ENCODE assay signal across 18 mouse cellular contexts in genomic region chr7:73442246-73442645, GRCm38 (mm10).
A peak's percentile ranks its signal among the peaks of the same experiment; 100 is the strongest.
DNase-seq lines count a peak whose midpoint lies in the region; ATAC-seq lines count a peak whose summit lies in the region.
"Had no signal": no experiment of that assay in that cellular context is flagged by ENCODE, and none has a peak within 500 bp of the region (broad histone marks: within the 10 kb centered on the region; RNA-seq: fewer than 3 reads in every experiment).

No protein-coding gene starts in this region.

- intact Hi-C loops in heart, postnatal 36 days (cut with DNase I) = no loop called here

- no peak for DNase-seq in heart, postnatal 36 days
- DNase-seq in kidney, adult 18-20 months = peak; percentile 53
- peak; percentile 63 to 70 for DNase-seq in kidney, postnatal 25 days
- DNase-seq: cerebellum, adult 11-12 months; cerebellum, adult 9-10 months; cerebellum, postnatal 25 days; gastrocnemius, postnatal 10 days had no signal

- peaks cover 99% of the 10 kb centered on the region for H3K36me3 ChIP-seq in heart, embryonic 14.5 days (ENCODE audit: control insufficient read depth, insufficient read depth, low read length)
- H3K36me3 ChIP-seq in kidney, embryonic 15.5 days = peaks cover 97% of the 10 kb centered on the region
- peaks cover 97% of the 10 kb centered on the region for H3K36me3 ChIP-seq in kidney, embryonic 14.5 days (ENCODE audit: control insufficient read depth, insufficient read depth, low read length)
- peaks cover 91% of the 10 kb centered on the region for H3K36me3 ChIP-seq in midbrain, embryonic 13.5 days

- H3K9ac ChIP-seq in heart, embryonic 14.5 days (ENCODE audit: low read length) = no peak overlapping the region
- H3K9ac ChIP-seq in kidney, embryonic 15.5 days = no peak overlapping the region
- H3K9ac ChIP-seq in kidney, embryonic 14.5 days (ENCODE audit: low read depth, low read length) = no peak overlapping the region
- H3K9ac ChIP-seq in midbrain, embryonic 13.5 days (replicated peaks) = no peak overlapping the region
- H3K9ac ChIP-seq: embryonic facial prominence, embryonic 12.5 days; forebrain, embryonic 15.5 days; heart, embryonic 15.5 days; hindbrain, embryonic 15.5 days had no signal

- 0 out of 2 replicates have a peak, but pooled peaks have one; percentile 33 for ATAC-seq in heart, embryonic 14.5 days (ENCODE audit: insufficient number of reproducible peaks, insufficient read depth, low FRiP score, low read depth)
- ATAC-seq in kidney, embryonic 15.5 days (replicated peaks; ENCODE audit: low FRiP score) = no peak
- ATAC-seq in kidney, embryonic 14.5 days (ENCODE audit: low FRiP score, low TSS enrichment) = no peak
- ATAC-seq in midbrain, embryonic 13.5 days = no peak
- ATAC-seq: activated CD4-positive, CD25-positive, alpha-beta regulatory T cell, adult 4 months; forebrain, embryonic 15.5 days; Patski had no signal

- H3K27me3 ChIP-seq in heart, embryonic 14.5 days (ENCODE audit: control insufficient read depth, insufficient read depth, low read length) = no peaks in the 10 kb centered on the region
- no peaks in the 10 kb centered on the region for H3K27me3 ChIP-seq in kidney, embryonic 15.5 days
- H3K27me3 ChIP-seq in kidney, embryonic 14.5 days (ENCODE audit: control insufficient read depth, insufficient read depth, low read length) = no peaks in the 10 kb centered on the region
- H3K27me3 ChIP-seq in midbrain, embryonic 13.5 days = no peaks in the 10 kb centered on the region
- H3K27me3 ChIP-seq: CH12.LX; embryonic facial prominence, embryonic 12.5 days; forebrain, embryonic 15.5 days; heart, embryonic 15.5 days; hindbrain, embryonic 15.5 days; Patski had no signal

- no peaks in the 10 kb centered on the region for H3K9me3 ChIP-seq in heart, embryonic 14.5 days (ENCODE audit: control insufficient read depth, low read length)
- H3K9me3 ChIP-seq in kidney, embryonic 15.5 days (replicated peaks) = no peaks in the 10 kb centered on the region
- H3K9me3 ChIP-seq in kidney, embryonic 14.5 days (ENCODE audit: control insufficient read depth, low read length) = no peaks in the 10 kb centered on the region
- no peaks in the 10 kb centered on the region for H3K9me3 ChIP-seq in midbrain, embryonic 13.5 days
- H3K9me3 ChIP-seq: embryonic facial prominence, embryonic 12.5 days; forebrain, embryonic 15.5 days; heart, embryonic 15.5 days; hindbrain, embryonic 15.5 days had no signal

- H3K4me2 ChIP-seq in heart, embryonic 14.5 days (ENCODE audit: low read length) = no peak overlapping the region
- H3K4me2 ChIP-seq in kidney, embryonic 15.5 days = no peak overlapping the region
- no peak overlapping the region for H3K4me2 ChIP-seq in kidney, embryonic 14.5 days (replicated peaks; ENCODE audit: low read depth, low read length)
- H3K4me2 ChIP-seq in midbrain, embryonic 13.5 days (replicated peaks) = no peak overlapping the region
- H3K4me2 ChIP-seq: embryonic facial prominence, embryonic 12.5 days; forebrain, embryonic 15.5 days; heart, embryonic 15.5 days; hindbrain, embryonic 15.5 days had no signal

- H3K4me1 ChIP-seq in heart, embryonic 14.5 days (ENCODE audit: control insufficient read depth in 2 of 2, insufficient read depth in 2 of 2, low read length in 2 of 2) = peaks cover 0 to 6% of the 10 kb centered on the region in 2 experiments; a peak in 1 of 4 replicates
- H3K4me1 ChIP-seq in kidney, embryonic 15.5 days = no peaks in the 10 kb centered on the region
- H3K4me1 ChIP-seq in kidney, embryonic 14.5 days (ENCODE audit: control insufficient read depth, insufficient read depth, low read length) = no peaks in the 10 kb centered on the region
- no peaks in the 10 kb centered on the region for H3K4me1 ChIP-seq in midbrain, embryonic 13.5 days (replicated peaks)
- H3K4me1 ChIP-seq: embryonic facial prominence, embryonic 12.5 days; forebrain, embryonic 15.5 days; hindbrain, embryonic 15.5 days had no signal

- no peak overlapping the region for H3K27ac ChIP-seq in heart, embryonic 14.5 days (replicated peaks in 1 of 2; ENCODE audit: control insufficient read depth in 1 of 2, insufficient read depth in 1 of 2, low read depth in 2 of 2, low read length in 2 of 2)
- no peak overlapping the region for H3K27ac ChIP-seq in kidney, embryonic 15.5 days
- no peak overlapping the region for H3K27ac ChIP-seq in kidney, embryonic 14.5 days (ENCODE audit: low read depth, low read length)
- H3K27ac ChIP-seq in midbrain, embryonic 13.5 days = no peak overlapping the region
- H3K27ac ChIP-seq: embryonic facial prominence, embryonic 12.5 days; forebrain, embryonic 15.5 days; heart, embryonic 15.5 days; hindbrain, embryonic 15.5 days had no signal

- 94% methylated on average over 4 of the region's 4 CpGs for WGBS in heart, embryonic 14.5 days
- WGBS in kidney, embryonic 15.5 days = 94% methylated on average over 4 of the region's 4 CpGs
- 96% methylated on average over 4 of the region's 4 CpGs for WGBS in kidney, embryonic 14.5 days
- WGBS in midbrain, embryonic 13.5 days = 97% methylated on average over 4 of the region's 4 CpGs

- no peak overlapping the region for H3K4me3 ChIP-seq in heart, embryonic 14.5 days (ENCODE audit: control insufficient read depth in 1 of 2, insufficient read depth in 1 of 2, low read depth in 1 of 2, low read length in 2 of 2)
- no peak overlapping the region for H3K4me3 ChIP-seq in kidney, embryonic 15.5 days (replicated peaks)
- H3K4me3 ChIP-seq in kidney, embryonic 14.5 days (ENCODE audit: low read length) = no peak overlapping the region
- no peak overlapping the region for H3K4me3 ChIP-seq in midbrain, embryonic 13.5 days (replicated peaks)
- H3K4me3 ChIP-seq: embryonic facial prominence, embryonic 12.5 days; forebrain, embryonic 15.5 days; heart, embryonic 15.5 days; hindbrain, embryonic 15.5 days had no signal

Comparison
In these comparisons a context has a peak if more than half of its experiments do, and no peak if none do; other contexts are left out.
1. DNase-seq: peak in kidney, adult 18-20 months (single experiment) and kidney, postnatal 25 days (2 of 2); none in heart, postnatal 36 days (0 of 2).